Mouse (Mus musculus): ENCODE data around the gene Acer3.

Acer3 gene

DNA sequence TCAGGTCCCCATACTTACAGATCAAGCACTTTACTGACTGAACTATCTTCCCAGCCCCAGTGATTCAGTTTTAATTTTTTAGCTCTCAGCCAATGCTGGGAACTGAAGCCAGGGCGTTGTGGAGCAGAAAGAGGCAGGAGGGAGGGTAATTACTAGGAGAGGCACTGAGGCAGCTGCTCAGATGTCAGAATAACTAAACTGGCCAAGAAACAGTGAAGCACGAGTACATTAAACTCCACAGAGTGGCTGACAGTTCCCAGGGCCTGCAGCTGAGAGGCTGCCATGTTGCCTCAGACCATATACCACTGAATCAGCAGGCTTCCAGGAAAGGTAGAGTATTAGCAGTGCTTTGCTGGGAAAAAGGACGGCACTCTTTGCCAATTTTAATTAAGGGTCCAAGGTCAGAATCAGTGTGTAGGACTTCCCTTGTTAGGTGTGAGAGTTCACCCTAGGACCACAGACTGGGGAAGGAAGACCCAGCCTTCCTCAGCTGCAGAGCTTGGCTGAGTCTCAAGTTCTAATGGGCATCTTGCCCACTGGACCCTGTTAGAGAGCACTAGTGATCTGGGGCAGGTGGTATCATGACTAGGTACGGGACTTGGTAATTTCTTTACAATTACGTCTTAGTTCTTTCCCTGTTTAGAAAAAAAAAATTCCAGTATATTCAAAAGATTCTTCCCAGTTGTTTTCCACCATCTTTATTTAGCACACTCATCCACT is 11.8 kb upstream of the Acer3 start:
- DNase-seq (ENCODE audit: low read depth, low spot score) = no peak

DNA sequence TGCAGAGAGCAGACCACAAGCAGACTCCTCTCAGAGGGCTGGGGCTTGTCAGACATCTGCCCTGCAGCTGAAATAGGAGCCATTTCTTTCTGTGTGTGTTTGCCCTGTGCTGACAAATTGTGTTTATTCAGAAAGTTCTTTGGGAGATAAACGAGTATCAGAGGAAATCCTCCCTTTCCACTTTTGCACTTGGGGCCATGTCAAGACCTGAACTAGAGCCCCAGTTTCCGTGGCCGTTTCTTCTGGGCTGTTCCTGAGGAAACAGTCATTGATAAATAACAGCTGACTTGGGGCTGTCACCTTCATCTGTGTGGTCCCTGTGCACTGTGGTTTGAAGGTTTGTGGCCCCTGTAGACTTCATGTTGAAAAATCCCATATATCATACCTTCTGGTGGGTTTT is 10.9 kb upstream of the Acer3 start:
- no peak for DNase-seq (ENCODE audit: low read depth, low spot score)

DNA sequence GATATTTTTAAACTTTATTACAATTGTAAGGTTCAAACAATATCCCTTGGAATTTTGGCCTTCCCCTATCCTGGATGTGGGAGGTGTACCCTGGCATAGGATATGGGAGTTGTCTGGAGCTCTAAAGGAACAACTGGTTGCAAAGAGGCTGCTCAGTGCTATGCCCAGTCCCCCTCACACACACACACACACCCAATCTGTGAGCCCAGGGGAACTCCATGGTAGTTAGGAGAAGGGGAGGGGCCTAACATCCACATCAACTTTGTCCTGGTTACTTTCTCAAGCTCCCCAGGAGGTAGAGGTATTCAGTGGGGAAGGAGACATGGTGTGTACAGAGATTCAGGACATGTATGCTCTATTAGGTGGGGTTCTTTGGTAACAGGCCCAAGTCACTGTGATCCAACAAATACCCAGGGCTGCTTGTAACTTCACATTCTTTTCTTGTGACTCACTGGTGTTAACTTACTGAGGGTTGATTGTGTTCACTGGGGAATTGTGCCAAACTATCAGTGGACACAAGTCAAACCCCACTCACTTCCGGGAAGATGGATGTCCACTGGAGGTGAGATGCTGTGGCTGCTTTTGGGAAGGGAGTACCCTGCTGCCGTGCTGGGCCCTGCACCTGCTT is 9.5 kb upstream of the Acer3 start:
- no peak for DNase-seq (ENCODE audit: low read depth, low spot score)

DNA sequence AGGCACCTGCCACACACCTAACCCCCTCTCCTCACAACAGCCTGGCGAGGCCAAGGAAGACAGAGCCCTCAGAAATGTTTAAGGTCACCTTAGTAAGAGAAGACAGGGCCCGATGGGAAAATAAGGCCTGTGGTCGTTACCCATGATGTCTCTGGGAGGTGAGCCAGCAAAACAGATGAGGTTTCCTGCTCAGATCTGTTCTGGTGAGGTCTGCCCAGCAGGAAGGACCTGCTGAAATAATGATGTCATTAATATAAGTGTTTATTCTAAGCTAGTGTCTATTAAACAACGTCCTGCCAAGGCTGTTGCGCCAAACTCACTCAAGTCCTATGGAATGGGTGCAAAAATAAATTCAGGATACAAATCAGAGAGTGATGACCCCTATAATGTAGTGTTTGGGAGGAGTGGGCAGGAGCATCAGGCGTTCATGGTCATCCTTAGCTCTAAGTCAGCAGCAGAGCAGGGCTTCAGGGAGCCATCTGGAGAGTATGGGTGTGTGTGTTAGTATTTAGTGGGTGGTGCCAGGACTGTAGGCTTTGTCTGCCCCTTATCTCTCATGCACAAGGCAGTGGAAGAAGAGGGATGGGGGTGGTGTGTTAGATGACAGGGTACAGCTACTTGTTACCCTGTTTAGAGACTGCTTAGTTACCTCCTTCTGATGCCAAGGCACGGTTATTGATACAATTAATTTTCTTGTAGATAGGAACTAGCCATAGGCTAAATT is 8.8 kb upstream of the Acer3 start:
- no peak for DNase-seq (ENCODE audit: low read depth, low spot score)

DNA sequence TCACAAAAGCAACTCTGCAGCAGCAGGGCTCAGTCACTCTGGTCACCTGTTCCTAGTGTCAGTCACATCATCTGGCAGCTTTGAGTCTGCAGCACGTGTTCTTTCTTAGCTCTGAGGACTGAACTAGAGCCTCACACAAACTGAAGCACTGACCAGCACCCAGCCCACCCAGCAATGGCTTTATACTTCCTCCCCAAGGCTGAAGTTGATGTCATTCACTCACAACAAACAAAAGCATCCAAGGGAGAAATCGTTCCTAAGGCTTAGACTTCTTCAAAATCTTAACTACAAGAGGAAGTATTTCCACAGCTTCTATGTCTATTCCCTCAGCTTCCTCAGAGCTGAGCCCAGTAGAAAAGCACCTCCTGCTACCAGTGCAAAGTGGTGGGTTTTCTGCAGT is 7.3 kb upstream of the Acer3 start:
- no peak for DNase-seq (ENCODE audit: low read depth, low spot score)

DNA sequence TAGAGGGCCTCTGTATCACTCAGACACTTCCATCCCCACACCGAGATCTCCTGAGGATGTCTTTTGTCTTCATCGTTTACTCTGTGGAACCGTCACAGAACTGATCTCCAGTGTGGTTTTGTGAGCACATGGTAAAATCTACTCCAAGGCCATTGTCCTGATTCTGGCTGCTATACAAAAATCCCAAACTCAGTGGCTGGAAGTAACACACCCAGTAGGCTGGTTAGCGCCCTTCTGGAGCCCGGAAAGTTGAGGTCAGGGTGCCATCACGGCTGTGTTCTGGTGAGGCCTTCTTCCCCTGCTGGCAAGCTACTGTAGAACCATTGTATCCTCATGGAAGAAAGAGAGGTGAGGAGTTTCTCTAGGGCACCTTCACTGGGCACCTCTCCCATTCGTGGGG is 5.0 kb upstream of the Acer3 start:
- no peak for DNase-seq (ENCODE audit: low read depth, low spot score)

DNA sequence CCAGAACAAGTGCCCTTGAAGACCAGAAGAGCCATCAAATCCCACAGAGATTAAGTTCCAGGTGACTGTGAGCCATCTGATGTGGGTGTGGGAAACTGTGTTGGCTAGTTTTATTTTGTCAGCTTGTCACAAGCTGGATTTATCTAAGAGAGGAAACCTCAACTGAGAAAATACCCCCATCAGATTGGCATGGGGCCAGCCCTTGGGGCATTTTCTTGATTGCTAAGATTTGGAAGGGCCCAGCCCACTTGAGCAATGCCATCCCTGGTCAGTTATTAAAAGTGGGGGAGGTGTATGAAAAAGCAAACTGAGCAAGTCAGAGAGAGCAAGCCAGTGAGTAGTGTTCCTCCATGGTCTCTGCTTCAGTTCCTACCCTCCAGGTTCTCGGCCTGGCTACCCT is 3.2 kb upstream of the Acer3 start:
- DNase-seq (ENCODE audit: low read depth, low spot score) = no peak

DNA sequence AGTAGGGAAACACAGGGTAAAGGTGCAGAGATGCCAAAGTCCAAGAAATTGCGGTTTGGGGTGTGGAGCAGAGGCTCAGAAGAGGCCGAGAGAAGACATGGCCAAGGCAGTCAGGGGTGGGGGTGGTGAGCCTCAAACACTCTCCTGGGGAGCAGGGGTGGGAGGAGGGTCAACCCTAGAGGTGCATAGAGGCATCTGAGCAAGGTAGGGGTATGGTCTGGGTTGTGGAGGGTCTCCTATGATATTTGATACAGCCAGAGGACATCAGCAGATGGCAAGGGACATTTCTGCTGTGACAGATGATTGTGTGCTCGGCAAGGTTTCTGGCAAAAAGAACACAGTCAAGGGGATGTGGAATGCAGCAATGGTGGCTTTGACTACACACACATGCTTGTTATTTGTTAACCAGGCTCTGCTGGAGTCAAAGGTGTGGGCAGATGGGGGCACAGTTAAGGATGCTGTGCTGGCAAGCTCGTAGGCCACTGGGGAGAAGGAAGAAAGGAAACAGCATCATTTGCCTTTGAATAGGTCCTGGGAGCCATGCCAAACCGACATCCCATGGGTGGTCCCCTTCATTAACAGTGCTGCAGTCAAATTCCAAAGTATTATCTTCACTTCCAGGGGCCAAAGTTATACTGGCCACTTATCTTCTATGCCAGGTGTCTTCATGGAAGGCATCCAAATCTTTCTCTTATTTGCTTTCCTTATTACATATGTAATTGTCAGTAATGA is 2.4 kb upstream of the Acer3 start:
- no peak for DNase-seq (ENCODE audit: low read depth, low spot score)

DNA sequence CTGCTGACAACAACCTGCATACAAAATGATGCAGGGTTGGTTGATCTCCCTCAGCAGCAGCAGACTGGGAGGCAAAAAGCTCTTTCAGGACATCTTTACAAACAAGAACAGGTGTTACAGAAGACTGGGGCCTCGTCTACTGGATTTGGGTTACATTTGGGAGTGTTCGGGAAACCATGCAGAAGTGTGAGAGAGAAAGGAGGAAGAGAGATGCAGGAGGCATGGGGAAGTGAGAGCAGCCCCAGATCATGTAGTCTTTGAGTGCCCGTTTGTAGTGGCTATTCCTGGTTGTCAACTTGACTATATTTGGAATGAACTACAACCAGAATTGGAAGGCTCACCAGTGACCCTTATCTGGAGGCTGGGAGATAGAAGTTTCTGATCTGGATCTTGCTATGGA is 1.4 kb upstream of the Acer3 start:
- DNase-seq (ENCODE audit: low read depth, low spot score) = no peak

DNA sequence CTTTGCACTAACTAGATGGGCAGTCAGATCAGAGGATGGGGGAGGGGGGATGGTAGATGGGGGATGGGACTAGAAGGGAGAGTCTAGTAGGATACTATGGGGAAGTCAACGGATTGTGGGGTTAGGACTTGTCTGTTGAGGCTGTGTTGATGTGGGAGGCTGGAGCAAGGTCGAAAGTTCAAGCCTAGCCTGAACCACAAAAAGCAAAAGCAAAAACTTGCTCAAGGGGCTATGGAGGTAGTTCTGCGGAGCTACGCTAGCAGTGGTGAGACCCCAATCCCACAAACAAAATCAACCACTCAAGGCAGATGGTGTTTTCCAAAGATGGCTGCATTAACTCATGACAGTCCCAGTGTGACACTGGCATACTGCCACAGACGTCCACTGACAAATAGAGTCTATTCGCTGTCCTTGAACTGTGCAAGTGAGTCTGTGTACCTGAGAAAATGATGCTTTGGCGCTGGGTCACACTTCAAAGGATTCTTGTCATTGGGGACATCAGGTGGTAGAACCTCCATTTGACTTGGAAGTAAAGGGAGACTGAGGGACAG is 927 bp downstream of the Acer3 start:
- DNase-seq (ENCODE audit: low read depth, low spot score) = no peak

DNA sequence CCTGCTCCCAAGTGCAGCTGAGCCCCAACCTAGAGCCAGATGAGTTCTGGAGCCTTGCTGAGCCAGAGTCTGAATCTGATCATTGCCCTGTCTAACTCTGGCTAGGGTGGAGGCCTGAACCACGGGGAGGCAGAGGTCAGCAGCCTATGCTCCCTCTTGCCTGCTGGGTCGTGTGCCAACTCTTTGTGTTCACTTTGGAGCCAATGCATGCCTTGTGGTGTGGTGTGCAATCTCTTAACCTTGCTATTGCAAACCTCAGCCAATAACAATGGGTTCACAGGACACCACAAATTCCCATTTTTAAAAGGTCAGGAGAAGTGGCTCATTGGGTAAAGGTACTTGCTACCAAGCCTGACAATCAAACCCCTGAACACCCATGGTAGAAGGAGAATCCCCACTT is 4.4 kb downstream of the Acer3 start:
- no peak for DNase-seq (ENCODE audit: low read depth, low spot score)

DNA sequence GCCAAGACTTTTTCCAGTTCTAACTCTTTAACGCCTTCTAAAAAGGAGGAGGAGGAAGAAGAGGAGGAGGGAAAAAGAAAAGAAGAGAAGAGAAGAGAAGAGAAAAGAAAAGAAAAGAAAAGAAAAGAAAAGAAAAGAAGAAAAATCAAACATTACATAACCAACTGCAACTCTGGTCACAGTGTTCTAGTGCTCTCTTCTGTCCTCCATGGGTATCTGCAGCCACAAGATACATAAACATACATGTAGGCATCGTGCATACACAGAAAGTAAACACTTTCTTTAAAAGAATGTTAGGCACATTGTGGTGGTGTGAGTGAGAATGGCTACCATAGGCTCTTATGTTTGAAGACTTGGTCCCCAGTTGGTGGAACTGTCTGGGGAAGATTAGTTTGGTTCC is 5.9 kb downstream of the Acer3 start:
- DNase-seq (ENCODE audit: low read depth, low spot score) = no peak

DNA sequence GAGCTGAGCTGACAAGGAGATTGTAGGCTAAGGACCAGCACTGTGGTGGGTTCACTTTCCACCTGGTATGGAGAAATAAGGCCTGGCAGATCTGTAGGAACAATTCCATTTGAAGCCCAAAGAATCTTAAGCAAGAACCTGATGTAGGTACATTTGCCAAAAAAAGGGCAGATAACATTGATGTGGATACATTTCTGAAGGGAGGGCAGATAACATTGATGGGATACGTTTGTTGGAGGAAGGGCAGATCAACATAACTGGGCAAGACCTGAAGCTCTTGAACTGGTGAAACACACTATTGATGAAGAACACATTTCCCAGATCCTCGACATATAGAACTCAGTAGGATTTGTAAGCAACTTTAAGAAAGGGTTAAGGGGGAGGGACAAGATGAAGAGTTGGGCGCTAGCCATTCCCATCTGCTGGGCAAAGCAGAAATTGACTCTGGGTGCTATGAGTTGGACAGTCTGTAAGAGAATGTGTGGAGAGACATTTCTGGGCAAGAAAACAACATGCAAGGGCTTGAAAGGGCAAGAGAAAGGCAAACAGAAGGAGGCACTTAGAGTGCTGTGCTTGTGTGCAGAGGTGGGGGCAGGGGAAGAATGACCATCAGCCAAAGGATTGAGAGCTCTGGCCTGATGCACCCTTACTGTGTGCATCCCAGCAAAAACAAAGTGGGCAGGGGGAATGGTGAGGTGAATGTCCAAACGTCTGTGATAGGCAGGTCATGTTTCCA is 8.7 kb downstream of the Acer3 start:
- no peak for DNase-seq (ENCODE audit: low read depth, low spot score)

DNA sequence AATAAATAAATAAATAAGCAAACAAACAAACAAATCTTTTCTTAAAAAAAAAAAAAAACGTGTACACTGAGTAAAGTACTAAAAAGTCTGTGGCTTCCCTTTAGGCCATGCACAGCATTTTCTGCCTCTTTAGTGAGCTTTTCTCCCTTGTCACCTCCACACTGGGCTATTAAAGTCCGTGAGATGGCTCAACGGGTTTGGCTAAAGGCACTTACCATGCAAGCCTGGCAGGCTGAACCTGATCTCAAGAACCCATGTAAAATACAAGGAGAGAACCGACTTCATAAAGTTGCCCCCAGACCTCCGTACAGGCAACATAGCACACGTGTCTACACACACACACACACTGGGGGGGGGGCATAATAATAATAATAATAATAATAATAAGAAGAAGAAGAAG is 10.7 kb downstream of the Acer3 start:
- DNase-seq (ENCODE audit: low read depth, low spot score) = no peak

DNA sequence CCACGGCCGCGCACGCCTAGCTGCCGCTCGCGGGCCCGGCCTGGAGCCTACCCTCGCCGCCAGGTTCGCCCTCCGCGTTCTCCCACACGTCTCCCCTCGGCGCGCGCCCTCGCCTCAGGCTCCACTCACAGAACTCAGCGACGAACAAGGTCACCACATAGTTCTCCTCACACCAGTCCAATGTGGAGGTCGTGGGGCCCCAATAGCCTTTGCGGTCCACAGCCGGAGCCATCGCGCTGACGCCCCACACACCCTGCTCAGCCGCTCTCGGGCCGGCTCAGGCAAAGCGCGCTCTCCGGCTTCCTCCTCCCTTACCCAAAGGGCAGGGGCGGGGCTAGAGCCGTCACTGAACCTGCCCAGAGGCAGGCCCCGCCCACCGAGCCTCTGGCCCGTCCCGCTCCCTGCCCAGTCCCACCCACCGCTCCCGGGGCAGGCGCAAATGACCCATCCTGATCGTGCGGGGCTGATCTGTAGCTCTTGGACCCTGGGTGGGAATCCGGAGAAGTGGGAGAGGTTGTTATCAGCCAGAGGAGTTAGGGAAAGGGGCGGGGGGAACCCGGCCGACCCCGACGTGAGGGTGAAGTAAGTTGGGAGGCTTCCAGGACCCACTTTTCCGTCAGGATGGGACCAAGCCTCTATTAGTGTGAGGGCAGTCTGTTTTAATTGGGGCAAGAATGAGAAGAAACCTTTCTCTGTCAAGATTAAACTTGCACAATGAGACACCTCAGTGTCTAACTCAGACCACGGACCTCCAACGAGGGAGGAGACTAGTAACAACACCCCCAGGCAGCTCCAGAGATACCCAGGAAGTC is 11.6 kb downstream of the Acer3 start:
- DNase-seq (ENCODE audit: low read depth, low spot score) = peak; percentile 95

DNA sequence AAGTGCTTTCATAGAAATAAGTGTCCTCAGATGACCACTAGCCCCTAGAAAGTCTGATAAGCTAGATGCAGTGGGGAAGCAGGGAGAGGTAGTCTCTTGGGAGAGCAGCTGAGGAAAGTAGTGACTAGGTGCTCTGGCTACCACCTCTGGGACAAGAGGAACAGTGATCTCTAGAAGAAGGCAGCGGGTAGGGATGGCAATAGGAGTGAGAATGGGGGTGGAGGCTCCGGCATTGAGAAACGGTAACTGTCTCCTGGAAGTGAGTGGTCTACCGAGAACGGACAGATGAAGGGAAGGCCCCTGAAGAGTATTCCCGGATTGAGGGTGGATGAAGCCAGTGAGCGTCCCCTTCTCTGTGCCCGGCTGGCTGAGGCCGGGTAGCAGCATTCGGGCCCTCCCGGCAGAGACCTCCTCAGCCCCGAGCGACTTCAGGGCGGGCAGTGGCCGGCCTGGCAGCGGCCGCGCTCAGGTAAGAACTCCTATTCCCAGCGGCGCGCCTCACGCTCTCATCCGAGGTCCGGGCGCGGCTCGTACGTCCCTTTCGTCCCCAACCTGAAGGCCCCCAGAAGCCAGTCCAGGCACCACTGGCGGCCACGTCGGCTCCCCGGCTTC is 12.3 kb downstream of the Acer3 start:
- no peak for DNase-seq (ENCODE audit: low read depth, low spot score)

DNA sequence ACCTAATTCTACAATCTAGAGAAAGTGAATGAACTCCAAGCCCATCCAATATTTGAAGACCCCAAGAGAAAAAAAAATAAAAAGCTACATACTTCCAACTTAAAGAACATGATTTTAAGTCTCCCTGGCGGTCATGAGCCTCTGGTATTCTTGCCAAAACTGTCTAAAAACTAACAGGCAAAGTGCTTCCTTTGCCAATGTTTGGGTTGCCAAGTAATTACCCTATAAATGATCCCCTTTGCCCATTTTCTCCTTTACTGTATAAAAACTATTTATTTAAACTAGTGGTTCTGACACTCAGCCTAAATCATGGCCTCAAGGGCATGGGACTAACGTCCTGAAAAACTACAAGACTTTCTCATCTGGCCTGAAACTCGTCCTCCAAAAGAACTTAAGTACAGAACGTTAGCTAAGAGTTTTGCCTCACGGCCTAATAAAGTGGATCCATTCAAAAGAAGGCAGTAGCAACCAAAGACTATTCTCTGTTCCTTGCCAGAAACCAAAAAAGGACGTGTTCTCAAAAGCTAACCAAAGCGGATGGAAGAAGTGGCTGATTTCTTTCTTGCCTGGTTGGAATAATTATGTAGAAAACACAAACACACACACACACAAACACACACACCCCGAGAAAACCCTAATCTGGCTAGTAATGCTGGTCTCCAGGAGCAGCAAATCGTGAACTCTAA is 12.9 kb downstream of the Acer3 start:
- no peak for DNase-seq (ENCODE audit: low read depth, low spot score)

DNA sequence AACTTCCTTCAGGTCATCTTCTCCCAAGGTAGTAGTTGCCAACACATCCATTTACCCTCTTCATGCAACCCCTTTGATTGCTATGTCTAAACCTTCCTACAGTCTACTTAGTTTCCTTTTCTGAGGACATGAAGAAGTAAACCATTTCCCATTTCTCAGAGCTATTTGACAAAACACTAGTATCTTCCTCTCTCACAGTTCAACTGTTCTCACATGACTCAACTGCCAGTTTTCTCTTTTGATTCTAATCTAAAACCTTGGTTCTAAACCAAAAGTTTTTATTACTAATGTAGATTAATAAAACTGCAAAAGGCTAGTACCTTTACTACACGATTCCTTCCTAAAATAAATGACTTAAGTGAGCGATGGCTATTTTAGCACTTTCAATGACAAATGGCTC is 13.6 kb downstream of the Acer3 start:
- DNase-seq (ENCODE audit: low read depth, low spot score) = no peak

DNA sequence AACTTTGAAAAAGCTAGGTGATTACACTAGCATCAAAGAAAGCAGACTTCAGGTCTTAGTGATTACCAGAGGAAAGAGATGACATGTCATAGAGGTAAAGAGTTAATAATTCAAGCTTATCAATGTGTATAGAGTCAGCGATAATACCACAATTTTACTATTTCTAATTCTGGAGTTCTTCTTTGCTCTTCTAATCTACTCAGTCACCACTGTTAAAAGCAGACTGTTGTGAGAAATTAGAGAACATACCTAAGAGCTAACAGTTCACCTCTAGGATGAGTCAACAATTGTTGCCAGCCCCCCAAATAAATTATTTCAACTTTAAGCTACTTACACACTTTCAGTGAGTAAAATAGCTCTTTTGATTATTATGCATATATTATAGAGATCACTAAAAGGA is 28.1 kb downstream of the Acer3 start:
- no peak for DNase-seq (ENCODE audit: low read depth, low spot score)

DNA sequence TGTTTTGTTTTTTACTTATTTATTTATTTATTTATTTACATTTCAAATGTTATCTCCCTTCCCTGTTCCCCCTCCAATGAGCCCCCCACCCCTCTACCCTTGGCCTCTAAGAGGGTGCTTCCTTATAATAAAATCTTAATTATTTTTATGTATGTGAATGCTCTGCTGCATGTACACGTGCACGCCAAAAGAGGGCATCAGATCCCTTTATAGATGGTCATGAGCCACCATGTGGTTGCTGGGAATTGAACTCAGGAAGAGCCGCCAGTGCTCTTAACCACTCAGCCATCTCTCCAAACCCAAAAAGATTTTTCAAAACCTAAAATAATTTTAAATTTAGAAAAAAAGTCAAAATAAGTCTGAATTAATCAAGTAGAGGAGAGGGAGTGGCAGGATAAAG is 31.4 kb downstream of the Acer3 start:
- peak; percentile 40 for DNase-seq (ENCODE audit: low read depth, low spot score)

Data from CD4-positive, CD25-positive, alpha-beta regulatory T cell, adult 2 months (primary cell).